Mouse (Mus musculus) thymus, postnatal 14 days (tissue): Measurements from ENCODE around the gene Dpf3.
A peak's percentile ranks its signal among the peaks of the same experiment; 100 is the strongest.

Experiments
- DNase-seq: peaks from one replicate; pipeline ENCODE4 v3.0.0; 2021

Gene Dpf3

GRCm38 (mm10) chr12:83487476-83487991, at the start of gene Dpf3:
TSS of gene Dpf3 (minus strand) at chr12:83487716.
- peak; percentile 87 for DNase-seq

GRCm38 (mm10) chr12:83536039-83536438, 48.5 kb upstream of the Dpf3 start:
- no peak for DNase-seq

- no peak for DNase-seq
Observed at GRCm38 (mm10) chr12:83535428-83535827, 47.9 kb upstream of the Dpf3 start.

GRCm38 (mm10) chr12:83534190-83534589, 46.7 kb upstream of the Dpf3 start:
- no peak for DNase-seq

- no peak for DNase-seq
Observed at GRCm38 (mm10) chr12:83532966-83533365, 45.5 kb upstream of the Dpf3 start.

- no peak for DNase-seq
Observed at GRCm38 (mm10) chr12:83531992-83532391, 44.5 kb upstream of the Dpf3 start.

GRCm38 (mm10) chr12:83528665-83529064, 41.1 kb upstream of the Dpf3 start:
- DNase-seq: no peak

- no peak for DNase-seq
Observed at GRCm38 (mm10) chr12:83527816-83528215, 40.3 kb upstream of the Dpf3 start.

GRCm38 (mm10) chr12:83525822-83526544, 38.5 kb upstream of the Dpf3 start:
- DNase-seq: no peak

- DNase-seq: no peak
Observed at GRCm38 (mm10) chr12:83524329-83524728, 36.8 kb upstream of the Dpf3 start.

GRCm38 (mm10) chr12:83523892-83524291, 36.4 kb upstream of the Dpf3 start:
- DNase-seq: no peak

- DNase-seq: no peak
Observed at GRCm38 (mm10) chr12:83523056-83523455, 35.5 kb upstream of the Dpf3 start.

GRCm38 (mm10) chr12:83521083-83521482, 33.6 kb upstream of the Dpf3 start:
- no peak for DNase-seq

GRCm38 (mm10) chr12:83520311-83520890, 32.9 kb upstream of the Dpf3 start, which contains the start of gene Dcaf4:
TSS of gene Dcaf4 (plus strand) at chr12:83520466.
- peak; percentile 99 for DNase-seq

- no peak for DNase-seq
Observed at GRCm38 (mm10) chr12:83517580-83517979, 30.1 kb upstream of the Dpf3 start.

GRCm38 (mm10) chr12:83514216-83514615, 26.7 kb upstream of the Dpf3 start:
- no peak for DNase-seq

- DNase-seq: no peak
Observed at GRCm38 (mm10) chr12:83513185-83513584, 25.7 kb upstream of the Dpf3 start.

GRCm38 (mm10) chr12:83512783-83513182, 25.3 kb upstream of the Dpf3 start:
- no peak for DNase-seq

GRCm38 (mm10) chr12:83510586-83510985, 23.1 kb upstream of the Dpf3 start:
- DNase-seq: no peak

- DNase-seq: no peak
Observed at GRCm38 (mm10) chr12:83506543-83506942, 19.0 kb upstream of the Dpf3 start.

GRCm38 (mm10) chr12:83502190-83502589, 14.7 kb upstream of the Dpf3 start:
- peak; percentile 59 for DNase-seq

GRCm38 (mm10) chr12:83499256-83499655, 11.7 kb upstream of the Dpf3 start:
- no peak for DNase-seq

- DNase-seq: no peak
Observed at GRCm38 (mm10) chr12:83497959-83498358, 10.4 kb upstream of the Dpf3 start.

GRCm38 (mm10) chr12:83496736-83497135, 9.2 kb upstream of the Dpf3 start:
- no peak for DNase-seq
